Mouse (Mus musculus): ENCODE measurements at regions not wholly inside any gene's neighbourhood (a gene's known extent, or its start where the extent isn't known, plus 50 kb on each side); places are given as distances from the start of the nearest gene placed in this dataset.
A peak's percentile ranks its signal among the peaks of the same experiment; 100 is the strongest.

DNA sequence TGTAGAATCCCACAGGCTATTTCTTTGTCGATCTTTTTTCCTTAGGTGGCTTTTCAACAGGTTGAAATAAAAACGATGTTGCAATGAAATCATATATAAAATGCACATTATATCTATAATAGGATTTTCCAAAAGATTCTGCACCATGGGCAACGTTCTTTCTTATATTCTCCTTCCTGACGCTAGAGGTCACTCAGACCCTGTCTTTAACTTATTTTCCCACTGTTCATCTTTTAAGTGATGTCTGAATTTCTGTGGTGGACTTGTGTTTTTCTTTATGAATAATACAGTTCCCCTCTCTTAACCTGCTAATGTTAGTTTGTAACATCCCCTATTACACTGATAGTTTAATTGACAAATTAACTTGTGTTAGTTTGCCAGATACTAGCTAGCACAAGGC, 86.5 kb upstream of the Got2 start:
- DNase-seq = no peak

DNA sequence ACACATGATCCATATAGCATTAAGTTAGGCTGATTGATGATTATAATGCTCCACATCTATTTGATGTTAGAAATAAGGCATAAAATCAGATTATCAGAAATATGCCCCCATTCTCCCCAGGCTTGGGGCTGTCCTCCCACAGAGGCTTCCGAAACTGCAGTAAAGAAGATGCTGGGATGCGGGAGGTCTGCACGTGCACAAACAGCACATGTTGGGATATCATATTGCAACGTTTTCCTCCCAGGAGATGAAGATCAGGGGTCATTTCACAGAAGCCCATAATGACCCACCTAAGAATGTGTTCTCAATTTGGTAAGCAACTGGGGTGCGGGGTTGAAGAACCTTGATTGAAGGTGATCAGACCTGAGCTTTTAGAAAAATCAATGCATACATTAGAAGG, 85.9 kb upstream of the Got2 start:
- no peak for DNase-seq

DNA sequence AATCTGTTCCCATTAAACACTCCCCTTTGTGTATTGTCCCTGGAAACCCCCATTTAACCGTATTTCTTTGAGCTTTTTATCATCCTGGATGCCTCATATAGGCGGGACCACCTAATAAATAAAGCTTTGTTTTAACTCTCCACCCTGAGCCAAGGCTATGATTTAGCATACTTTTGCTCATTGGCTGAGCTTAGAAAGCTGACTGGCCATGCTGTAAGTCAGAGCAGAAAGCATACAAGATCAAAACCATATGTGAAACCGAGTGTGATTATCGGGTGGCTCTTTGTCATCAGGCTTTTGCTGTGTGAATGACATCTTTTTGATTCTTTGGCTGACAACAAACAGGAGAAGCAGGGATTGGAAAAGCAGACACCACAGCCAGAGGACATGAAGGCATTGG, 85.2 kb upstream of the Got2 start:
- no peak for DNase-seq

DNA sequence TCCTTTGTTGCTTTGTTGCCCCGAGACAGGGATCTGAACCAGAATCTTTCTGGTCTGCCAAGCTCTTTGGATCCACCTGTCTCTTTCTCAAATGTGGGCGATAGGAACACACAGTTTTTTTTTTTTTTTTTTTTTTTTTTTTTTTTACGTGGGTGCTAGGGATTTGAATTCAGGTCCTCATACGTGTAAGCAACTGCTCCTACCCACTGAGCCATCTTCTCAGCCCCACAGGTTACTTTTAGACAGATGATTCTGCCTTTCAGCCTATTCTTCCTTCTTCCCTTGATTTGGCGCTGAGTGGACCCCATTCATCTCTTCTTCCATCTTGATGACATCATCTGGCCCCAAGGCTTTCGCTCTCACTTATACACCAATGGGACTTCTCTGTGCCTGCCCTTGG, 80.5 kb upstream of the Got2 start:
- DNase-seq = no peak

DNA sequence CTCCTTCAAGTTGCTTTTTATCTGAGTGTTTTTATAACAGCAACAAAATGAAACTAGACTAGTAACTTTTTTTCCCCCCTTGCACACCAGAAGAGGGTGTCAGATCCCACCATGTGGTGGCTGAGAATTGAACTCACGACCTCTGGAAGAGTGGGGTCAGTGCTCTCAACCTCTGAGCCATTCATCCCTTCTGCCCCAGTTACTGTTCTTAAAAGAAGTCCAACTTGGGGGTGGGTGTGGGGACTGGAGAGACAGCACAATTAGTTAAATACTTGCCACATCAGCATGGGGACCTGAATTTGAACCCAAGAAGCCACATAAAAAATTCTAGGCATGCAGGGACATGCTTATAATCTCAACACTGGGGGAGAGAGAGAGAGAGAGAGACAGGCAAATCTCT, 78.1 kb upstream of the Got2 start:
- DNase-seq = no peak

DNA sequence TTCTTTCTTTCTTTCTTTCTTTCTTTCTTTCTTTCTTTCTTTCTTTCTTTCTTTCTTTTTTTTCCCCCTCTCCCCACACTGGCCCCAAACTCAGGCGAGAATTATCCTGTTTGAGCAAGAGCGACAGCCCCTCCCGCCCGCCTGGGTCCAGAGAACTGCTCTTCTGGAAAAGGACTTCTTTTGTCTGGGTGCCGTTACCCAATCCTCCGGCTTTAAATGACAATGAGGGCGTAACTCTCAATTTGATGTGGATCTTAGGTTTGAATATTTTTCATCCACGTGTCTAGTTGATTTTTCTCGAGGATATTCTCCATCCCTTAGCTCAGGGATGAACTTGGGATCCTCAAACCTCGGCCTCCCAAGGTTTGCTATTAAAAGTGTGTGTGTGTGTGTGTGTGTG, 63.9 kb upstream of the Got2 start:
- peak in 1 of 2 experiments; percentile 2 for DNase-seq

DNA sequence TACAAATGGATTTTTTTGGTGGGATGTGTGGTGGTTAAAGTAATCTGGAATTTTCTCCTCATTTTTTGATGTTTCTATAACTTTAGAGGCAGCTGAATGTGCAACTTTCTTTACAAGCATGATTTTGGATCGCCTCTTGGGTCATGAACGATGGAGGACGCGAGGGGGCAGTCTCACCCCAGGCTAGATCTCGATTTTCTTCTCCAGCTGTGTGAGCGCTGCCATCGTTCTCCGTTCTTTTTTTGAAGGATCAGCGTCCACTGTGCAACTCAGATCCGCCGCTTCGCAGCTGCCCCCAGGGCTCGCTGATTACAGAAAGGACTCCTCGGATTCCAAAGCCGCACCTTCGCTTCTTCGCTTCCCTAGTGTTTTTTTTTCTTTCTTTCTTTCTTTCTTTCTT, 63.4 kb upstream of the Got2 start:
- peak; percentile 69 to 79 for DNase-seq
